Comparison of ENCODE assay signal across 26 mouse cellular contexts in the genomic region with DNA sequence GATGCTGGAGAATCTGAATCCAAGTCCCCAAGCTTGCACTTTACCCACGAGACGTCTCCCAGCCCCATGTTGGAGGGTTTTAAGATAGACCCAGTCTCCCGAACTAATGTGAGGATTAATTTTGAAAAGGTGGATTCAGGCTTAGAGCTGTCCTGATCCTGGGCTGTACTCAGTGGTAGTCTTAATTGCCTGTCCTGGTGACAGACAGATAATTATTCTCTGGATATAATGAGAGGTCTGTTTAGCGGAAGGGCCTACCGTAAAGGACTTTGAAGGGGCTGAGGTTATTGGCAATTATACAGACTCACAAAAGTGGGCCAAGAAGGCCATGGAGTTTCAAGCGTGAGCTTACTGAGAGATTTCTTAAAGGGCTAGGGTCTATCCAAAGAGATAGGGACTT. TPM values are rescaled to one million over a fixed set of nuclear protein-coding genes. Genes with fewer than 3 reads are reported as not detected.
DNase-seq lines count a peak whose midpoint lies in the region; ATAC-seq and TF ChIP-seq lines count a peak whose summit lies in the region.
"Had no signal": no experiment of that assay in that cellular context is flagged by ENCODE, and none has a peak within 500 bp of the region (broad histone marks: within the 10 kb centered on the region; RNA-seq: fewer than 3 reads in every experiment).

No protein-coding gene starts in this region.

- H3K4me1 ChIP-seq in forebrain, embryonic 11.5 days (replicated peaks; ENCODE audit: control insufficient read depth, insufficient read depth, low read length) = peaks cover 2% of the 10 kb centered on the region; the same call in 1 of the 2 replicates
- no peaks in the 10 kb centered on the region for H3K4me1 ChIP-seq in forebrain, embryonic 14.5 days (ENCODE audit: control insufficient read depth, insufficient read depth, low read length)
- H3K4me1 ChIP-seq in forebrain, postnatal 0 days (ENCODE audit: insufficient read depth) = no peaks in the 10 kb centered on the region
- H3K4me1 ChIP-seq: heart, embryonic 12.5 days; heart, embryonic 15.5 days; hindbrain, embryonic 10.5 days; hindbrain, embryonic 13.5 days; intestine, embryonic 15.5 days had no signal

- peak; percentile 81 for DNase-seq in brain, embryonic 14.5 days (ENCODE audit: low read depth)
- DNase-seq in forebrain, embryonic 11.5 days (ENCODE audit: low spot score) = no peak
- peak; percentile 63 for DNase-seq in forebrain, embryonic 14.5 days (ENCODE audit: low spot score)
- DNase-seq in forebrain, postnatal 0 days = no peak
- DNase-seq in thymus, postnatal 14 days = no peak
- no peak for DNase-seq in thymus, postnatal 10 days (ENCODE audit: low spot score in 2 of 2)
- no peak for DNase-seq in thymus, postnatal 25 days
- DNase-seq: adrenal gland, adult 2 months; adrenal gland, postnatal 14 days; B cell, adult 2 months; cerebellum, adult 18-20 months; cerebellum, adult 9-10 months; cerebellum, postnatal 14 days; gastrocnemius, postnatal 25 days; heart, adult 18-20 months; heart, postnatal 10 days; heart, postnatal 36 days had no signal

- no peak for TF ChIP-seq POLR2A in brain, embryonic 14.5 days (IDR thresholded peaks at IDR 0.05; ENCODE audit: borderline replicate concordance, extremely low read depth, insufficient read depth, insufficient read length, poor library complexity, severe bottlenecking)

- no peaks in the 10 kb centered on the region for H3K27me3 ChIP-seq in forebrain, embryonic 11.5 days (ENCODE audit: control insufficient read depth, insufficient read depth, low read length)
- H3K27me3 ChIP-seq in forebrain, embryonic 14.5 days (replicated peaks; ENCODE audit: control insufficient read depth, insufficient read depth, low read length) = no peaks in the 10 kb centered on the region
- H3K27me3 ChIP-seq in forebrain, postnatal 0 days (ENCODE audit: insufficient read depth, low read length) = no peaks in the 10 kb centered on the region
- H3K27me3 ChIP-seq: CH12.LX; heart, embryonic 15.5 days; intestine, embryonic 15.5 days had no signal

- H3K36me3 ChIP-seq in forebrain, embryonic 11.5 days (ENCODE audit: control insufficient read depth, insufficient read depth, low read length) = no peaks in the 10 kb centered on the region
- no peaks in the 10 kb centered on the region for H3K36me3 ChIP-seq in forebrain, embryonic 14.5 days (ENCODE audit: control insufficient read depth, insufficient read depth, low read length)
- H3K36me3 ChIP-seq in forebrain, postnatal 0 days (ENCODE audit: insufficient read depth) = no peaks in the 10 kb centered on the region
- H3K36me3 ChIP-seq: G1E; heart, embryonic 12.5 days; heart, embryonic 15.5 days; hindbrain, embryonic 10.5 days; hindbrain, embryonic 13.5 days; intestine, embryonic 15.5 days had no signal

- H3K9me3 ChIP-seq in forebrain, embryonic 11.5 days (ENCODE audit: control insufficient read depth, low read length) = no peaks in the 10 kb centered on the region
- H3K9me3 ChIP-seq in forebrain, embryonic 14.5 days (replicated peaks; ENCODE audit: control insufficient read depth, low read length) = no peaks in the 10 kb centered on the region
- H3K9me3 ChIP-seq in forebrain, postnatal 0 days (ENCODE audit: low read length) = no peaks in the 10 kb centered on the region
- H3K9me3 ChIP-seq: G1E; heart, embryonic 12.5 days; heart, embryonic 15.5 days; hindbrain, embryonic 10.5 days; hindbrain, embryonic 13.5 days; intestine, embryonic 15.5 days had no signal

- no peak overlapping the region for H3K27ac ChIP-seq in forebrain, embryonic 11.5 days (ENCODE audit: low read depth, low read length)
- no peak overlapping the region for H3K27ac ChIP-seq in forebrain, embryonic 14.5 days (ENCODE audit: low read depth, low read length)
- H3K27ac ChIP-seq in forebrain, postnatal 0 days (ENCODE audit: low read depth, low read length) = no peak overlapping the region
- H3K27ac ChIP-seq: heart, embryonic 15.5 days; hindbrain, embryonic 10.5 days; hindbrain, embryonic 13.5 days; intestine, embryonic 15.5 days had no signal

- ATAC-seq in forebrain, embryonic 11.5 days (replicated peaks; ENCODE audit: low FRiP score) = peak; percentile 91
- ATAC-seq in forebrain, embryonic 14.5 days = peak; percentile 70
- 0 out of 2 replicates have a peak, but pooled peaks have one; percentile 29 for ATAC-seq in forebrain, postnatal 0 days
- ATAC-seq: hindbrain, embryonic 16.5 days; intestine, embryonic 15.5 days; Patski had no signal

- TF ChIP-seq CTCF in brain, embryonic 14.5 days (IDR thresholded peaks at IDR 0.05; ENCODE audit: borderline replicate concordance, extremely low read depth, insufficient read depth, insufficient read length) = no peak
- no peak for TF ChIP-seq CTCF in forebrain, postnatal 0 days (IDR thresholded peaks at IDR 0.05; ENCODE audit: low read depth)

- 19% methylated on average over 6 of the region's 6 CpGs for WGBS in forebrain, embryonic 11.5 days
- 3% methylated on average over 6 of the region's 6 CpGs for WGBS in forebrain, embryonic 14.5 days
- 10% methylated on average over 6 of the region's 6 CpGs for WGBS in forebrain, postnatal 0 days

- H3K4me2 ChIP-seq in forebrain, embryonic 11.5 days (ENCODE audit: low read depth, low read length, severe bottlenecking) = no peak overlapping the region
- no peak overlapping the region for H3K4me2 ChIP-seq in forebrain, embryonic 14.5 days (ENCODE audit: low read length)
- H3K4me2 ChIP-seq in forebrain, postnatal 0 days (ENCODE audit: low read depth) = no peak overlapping the region
- H3K4me2 ChIP-seq: heart, embryonic 12.5 days; heart, embryonic 15.5 days; hindbrain, embryonic 13.5 days; intestine, embryonic 15.5 days had no signal

- H3K9ac ChIP-seq in forebrain, embryonic 11.5 days (ENCODE audit: low read length) = no peak overlapping the region
- no peak overlapping the region for H3K9ac ChIP-seq in forebrain, embryonic 14.5 days (ENCODE audit: low read length)
- H3K9ac ChIP-seq in forebrain, postnatal 0 days = no peak overlapping the region
- H3K9ac ChIP-seq: heart, embryonic 12.5 days; heart, embryonic 15.5 days; hindbrain, embryonic 13.5 days; intestine, embryonic 15.5 days had no signal

- H3K4me3 ChIP-seq in forebrain, embryonic 11.5 days (ENCODE audit: low read depth, low read length) = no peak overlapping the region
- no peak overlapping the region for H3K4me3 ChIP-seq in forebrain, embryonic 14.5 days (ENCODE audit: low read depth, low read length)
- no peak overlapping the region for H3K4me3 ChIP-seq in forebrain, postnatal 0 days (ENCODE audit: low read depth, low read length)
- H3K4me3 ChIP-seq: heart, embryonic 12.5 days; heart, embryonic 15.5 days; hindbrain, embryonic 10.5 days; hindbrain, embryonic 13.5 days; intestine, embryonic 15.5 days had no signal

RNA-seq across cellular contexts. Expression of gene Nudt15, which starts 4.3 kb away (rescaled TPM):
- polyA plus RNA-seq in brain, embryonic 14.5 days (2012; rRNA removed) = 3.6 and 4.8 TPM in 2 replicates
- 11.1 and 12.2 TPM in 2 replicates for polyA plus RNA-seq in forebrain, embryonic 11.5 days (2014; fragmentation: Nextera tagmentation; extraction: Ambion mirVana)
- 8.2 and 9.1 TPM in 2 replicates for polyA plus RNA-seq in forebrain, embryonic 14.5 days (2014; fragmentation: Nextera tagmentation; extraction: Ambion mirVana)
- total RNA-seq in forebrain, postnatal 0 days (2014; rRNA removed) = 5.8 and 9.4 TPM in 2 replicates
- polyA plus RNA-seq in forebrain, postnatal 0 days (2015; fragmentation: Nextera tagmentation; extraction: Ambion mirVana) = 6.0 and 8.5 TPM in 2 replicates

RNA-seq across cellular contexts. Expression of gene Sucla2, which starts 18.7 kb away (rescaled TPM):
- 46.0 and 52.8 TPM in 2 replicates for polyA plus RNA-seq in brain, embryonic 14.5 days (2012; rRNA removed)
- 111 and 115 TPM in 2 replicates for polyA plus RNA-seq in forebrain, embryonic 11.5 days (2014; fragmentation: Nextera tagmentation; extraction: Ambion mirVana)
- 111 and 122 TPM in 2 replicates for polyA plus RNA-seq in forebrain, embryonic 14.5 days (2014; fragmentation: Nextera tagmentation; extraction: Ambion mirVana)
- 95.7 and 106 TPM in 2 replicates for total RNA-seq in forebrain, postnatal 0 days (2014; rRNA removed)
- 144 and 148 TPM in 2 replicates for polyA plus RNA-seq in forebrain, postnatal 0 days (2015; fragmentation: Nextera tagmentation; extraction: Ambion mirVana)

RNA-seq across cellular contexts. Expression of gene Med4, which starts 34.0 kb away (rescaled TPM):
- polyA plus RNA-seq in brain, embryonic 14.5 days (2012; rRNA removed) = 47.9 and 52.2 TPM in 2 replicates
- 112 and 116 TPM in 2 replicates for polyA plus RNA-seq in forebrain, embryonic 11.5 days (2014; fragmentation: Nextera tagmentation; extraction: Ambion mirVana)
- polyA plus RNA-seq in forebrain, embryonic 14.5 days (2014; fragmentation: Nextera tagmentation; extraction: Ambion mirVana) = 99.3 and 100.0 TPM in 2 replicates
- 38.4 and 50.7 TPM in 2 replicates for total RNA-seq in forebrain, postnatal 0 days (2014; rRNA removed)
- polyA plus RNA-seq in forebrain, postnatal 0 days (2015; fragmentation: Nextera tagmentation; extraction: Ambion mirVana) = 85.4 and 89.6 TPM in 2 replicates

Comparison
In these comparisons a context has a peak if more than half of its experiments do, and no peak if none do; other contexts are left out.
1. DNase-seq: peak in brain, embryonic 14.5 days (single experiment) and forebrain, embryonic 14.5 days (single experiment); none in forebrain, embryonic 11.5 days (single experiment), forebrain, postnatal 0 days (single experiment), thymus, postnatal 14 days (single experiment), thymus, postnatal 10 days (0 of 2) and thymus, postnatal 25 days (single experiment).
2. ATAC-seq: peak in every context shown above with its lines; median percentile 91 in forebrain, embryonic 11.5 days; 70 in forebrain, embryonic 14.5 days; 29 in forebrain, postnatal 0 days.